Mouse (Mus musculus) right cerebral cortex, postnatal 10 days (tissue): ENCODE data around the gene Cggbp1.
"Not testable (repeated sequence)": the region's sequence is repeated elsewhere in the genome, so short reads cannot be mapped to it uniquely, and the experiment has no call there.

Experiments used
- DNase-seq, 2 experiments: peaks; one replicate each; pipeline ENCODE4 v3.0.0; 2021; ENCODE audit warnings: low spot score in 2 of 2

Cggbp1 gene

DNA sequence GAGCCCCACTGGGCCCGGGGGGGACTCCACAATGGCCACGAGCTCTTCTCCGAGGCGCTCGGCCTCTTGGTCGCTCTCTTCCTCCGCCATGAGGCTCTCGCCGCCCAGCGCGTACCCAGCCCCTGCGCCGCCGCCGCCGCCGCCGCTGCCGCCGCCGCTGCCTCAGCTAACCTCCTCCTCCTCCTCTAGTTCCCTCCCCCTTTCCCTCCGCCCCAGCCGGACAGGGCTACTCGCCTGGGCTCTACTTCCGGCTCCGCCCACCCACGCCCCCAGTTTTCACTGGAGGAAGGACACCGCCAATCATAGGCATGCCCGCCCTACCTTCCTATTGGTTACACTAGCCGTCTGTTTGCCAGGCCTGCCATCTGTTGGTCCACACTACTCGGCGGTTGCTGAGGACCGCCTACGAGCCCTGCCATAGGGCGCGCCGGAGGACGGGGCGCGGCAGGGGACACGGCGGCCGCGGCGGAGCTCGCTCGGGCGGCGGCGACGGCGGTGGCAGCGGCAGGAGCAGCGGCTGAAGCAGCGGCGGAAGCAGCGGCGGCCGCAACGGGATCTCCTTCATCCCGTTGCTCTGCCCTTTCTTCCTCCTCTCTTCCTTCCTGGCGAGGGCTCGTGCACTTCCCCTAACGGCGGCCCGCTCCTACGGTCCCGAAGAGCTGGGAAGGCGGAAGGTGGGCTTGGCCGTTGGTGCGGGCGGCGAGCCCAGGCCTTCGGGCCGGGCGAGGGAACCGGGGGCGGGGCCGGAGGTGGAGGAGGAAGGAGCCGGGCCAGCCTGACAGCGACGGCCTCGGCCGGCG is at the start of gene Cggbp1, which contains the start of gene Zfp654:
Gene Cggbp1, plus strand, starts transcription at position 434 of the 800 bp plus-strand sequence.
Gene Zfp654, minus strand, starts transcription at position 90 of the 800 bp plus-strand sequence.
- DNase-seq: peak; percentile 100

DNA sequence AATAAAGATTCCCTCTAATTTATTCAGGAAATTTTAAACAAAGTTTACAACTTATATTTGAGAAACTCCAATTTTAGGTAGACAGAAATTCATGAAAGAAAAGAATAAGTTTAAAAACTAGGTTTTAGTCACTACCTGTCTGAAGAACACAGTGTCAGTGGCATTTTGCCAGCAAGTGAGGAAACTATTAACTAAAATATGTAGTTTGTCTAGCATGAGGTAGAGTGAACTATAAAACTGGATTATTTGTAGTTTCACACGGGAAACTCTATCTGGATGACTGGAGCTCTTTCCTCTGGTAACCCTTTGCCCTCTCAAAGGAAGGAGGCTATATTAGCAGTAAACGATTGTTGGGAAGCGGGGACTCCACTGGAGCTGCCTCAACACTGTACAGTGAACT is 48.8 kb upstream of the Cggbp1 start:
- no peak for DNase-seq

DNA sequence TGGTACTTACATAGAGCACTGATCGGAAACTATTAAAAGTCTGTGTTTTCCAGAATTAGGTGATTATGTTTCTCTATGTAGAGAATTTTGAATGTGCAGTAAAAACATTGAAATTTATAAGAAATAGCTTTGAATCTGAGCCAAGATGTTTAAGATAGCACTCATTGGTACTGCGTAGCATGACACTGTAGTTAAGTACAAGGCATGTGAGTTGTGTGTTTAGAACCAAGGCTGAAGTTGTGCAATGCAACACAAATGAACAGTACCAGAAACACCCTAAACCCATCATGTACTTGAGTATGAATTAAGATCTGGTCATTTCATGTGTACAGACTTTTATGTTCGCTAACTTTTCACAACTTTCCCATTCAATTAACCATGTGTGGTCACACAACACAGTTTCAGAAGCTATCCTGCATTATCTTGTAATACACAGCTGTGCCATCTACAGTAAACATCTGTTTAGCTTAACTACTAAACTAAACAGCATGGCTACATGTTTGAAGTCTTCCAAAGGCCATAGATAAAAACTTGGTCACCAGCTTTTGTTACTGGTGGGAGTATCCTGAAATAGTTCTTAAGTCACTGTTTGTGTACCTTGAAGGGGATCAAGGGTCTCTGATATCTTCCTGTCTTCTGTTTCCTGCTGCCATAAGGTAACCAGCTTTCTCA is 34.6 kb upstream of the Cggbp1 start:
- no peak for DNase-seq

DNA sequence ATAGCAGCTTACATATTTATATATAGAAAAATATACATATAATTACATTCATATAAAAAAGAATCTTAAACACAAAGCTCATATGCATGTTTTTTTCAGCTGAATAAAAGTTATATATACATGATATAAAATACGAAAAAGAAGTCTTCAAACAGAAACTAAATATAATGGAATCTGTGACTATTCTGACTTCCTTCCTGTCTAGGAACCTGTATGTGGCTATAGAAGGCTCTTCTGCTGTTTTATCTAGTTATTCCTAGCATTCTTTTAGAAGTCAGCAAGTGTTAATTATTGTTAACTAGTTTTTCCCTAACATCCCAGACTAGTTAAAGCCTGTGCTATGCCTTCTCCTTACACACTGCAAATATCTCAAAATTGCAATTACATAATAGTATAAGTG is 27.9 kb upstream of the Cggbp1 start:
- no peak for DNase-seq

DNA sequence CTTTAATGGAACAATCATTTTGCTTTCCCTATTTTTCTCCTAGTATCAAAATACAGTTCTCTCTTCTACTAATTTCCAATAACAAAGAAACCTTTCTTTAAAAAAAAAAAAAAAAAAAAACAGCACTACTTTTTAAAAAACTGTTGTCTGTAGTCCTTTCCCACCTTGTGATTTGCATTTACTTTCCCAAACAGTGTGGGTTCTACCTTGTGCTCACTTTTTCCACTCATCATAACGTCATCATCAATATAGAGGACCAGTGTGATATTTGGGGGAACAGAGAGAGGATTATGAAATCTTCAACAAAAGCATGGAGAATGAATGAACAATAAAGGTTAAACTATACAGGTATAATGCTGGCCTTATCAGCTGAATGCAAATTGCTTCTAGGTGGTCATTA is 27.3 kb upstream of the Cggbp1 start:
- no peak for DNase-seq

DNA sequence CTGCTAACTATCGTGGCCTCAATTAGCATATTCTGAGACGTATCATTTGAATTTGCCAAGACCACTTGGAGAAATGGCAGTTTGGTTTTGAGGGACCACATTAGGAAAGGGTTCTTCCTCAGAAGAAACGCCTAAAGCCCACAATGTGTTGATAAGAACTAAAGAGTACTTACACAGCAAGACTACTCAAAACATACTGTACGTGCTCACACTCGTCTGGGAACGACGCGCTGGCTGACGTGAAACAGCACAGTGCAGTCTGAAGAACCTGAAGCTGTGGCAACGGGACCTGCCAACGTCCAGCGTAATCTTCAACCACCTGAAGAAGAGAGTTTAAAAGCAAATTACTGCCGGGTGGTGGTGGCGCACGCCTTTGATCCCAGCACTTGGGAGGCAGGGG is 21.5 kb upstream of the Cggbp1 start:
- no peak for DNase-seq

DNA sequence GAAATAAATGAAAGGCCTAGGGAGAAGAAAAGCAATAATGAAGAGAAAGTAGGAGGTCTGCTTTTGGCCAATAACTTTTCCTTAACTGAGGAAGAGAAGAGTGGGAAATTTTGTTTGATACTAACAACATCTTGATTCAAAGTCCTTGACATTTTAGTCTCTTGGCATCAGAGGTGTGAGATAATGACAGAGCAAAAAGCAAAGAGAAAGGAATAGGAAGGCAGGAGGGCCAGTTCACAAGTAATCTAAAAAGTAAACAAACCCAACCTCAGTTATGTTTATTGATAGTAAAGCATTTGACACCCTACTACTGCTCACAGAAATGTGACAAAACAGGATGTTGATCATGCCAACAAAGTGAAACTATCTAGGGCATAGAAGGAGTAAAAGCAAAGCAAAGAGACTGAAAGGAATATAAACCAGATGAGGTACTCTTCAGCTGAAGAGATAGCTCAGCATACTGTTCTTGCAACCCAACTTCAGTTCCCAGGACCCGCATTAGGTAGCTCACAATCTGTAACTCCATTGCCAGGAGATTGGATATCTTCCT is 15.7 kb upstream of the Cggbp1 start:
- DNase-seq: no peak

DNA sequence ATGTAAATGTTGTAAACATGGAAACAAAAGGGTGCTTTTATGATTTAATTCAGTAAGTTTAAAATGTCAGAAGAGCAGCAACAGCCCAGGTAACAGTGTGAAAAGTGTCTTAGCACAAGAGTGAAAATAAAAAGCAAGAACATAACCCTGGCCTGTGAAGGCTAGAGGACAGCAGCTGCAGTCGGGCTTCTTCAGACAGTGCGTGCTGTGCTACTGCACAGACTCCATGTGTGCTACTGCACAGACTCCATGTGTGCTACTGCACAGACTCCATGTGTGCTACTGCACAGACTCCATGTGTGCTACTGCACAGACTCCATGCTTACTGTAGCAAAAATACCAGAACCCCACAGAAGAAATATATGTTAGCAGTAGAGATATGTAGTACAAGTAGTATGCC is 15.1 kb upstream of the Cggbp1 start:
- DNase-seq: no peak

DNA sequence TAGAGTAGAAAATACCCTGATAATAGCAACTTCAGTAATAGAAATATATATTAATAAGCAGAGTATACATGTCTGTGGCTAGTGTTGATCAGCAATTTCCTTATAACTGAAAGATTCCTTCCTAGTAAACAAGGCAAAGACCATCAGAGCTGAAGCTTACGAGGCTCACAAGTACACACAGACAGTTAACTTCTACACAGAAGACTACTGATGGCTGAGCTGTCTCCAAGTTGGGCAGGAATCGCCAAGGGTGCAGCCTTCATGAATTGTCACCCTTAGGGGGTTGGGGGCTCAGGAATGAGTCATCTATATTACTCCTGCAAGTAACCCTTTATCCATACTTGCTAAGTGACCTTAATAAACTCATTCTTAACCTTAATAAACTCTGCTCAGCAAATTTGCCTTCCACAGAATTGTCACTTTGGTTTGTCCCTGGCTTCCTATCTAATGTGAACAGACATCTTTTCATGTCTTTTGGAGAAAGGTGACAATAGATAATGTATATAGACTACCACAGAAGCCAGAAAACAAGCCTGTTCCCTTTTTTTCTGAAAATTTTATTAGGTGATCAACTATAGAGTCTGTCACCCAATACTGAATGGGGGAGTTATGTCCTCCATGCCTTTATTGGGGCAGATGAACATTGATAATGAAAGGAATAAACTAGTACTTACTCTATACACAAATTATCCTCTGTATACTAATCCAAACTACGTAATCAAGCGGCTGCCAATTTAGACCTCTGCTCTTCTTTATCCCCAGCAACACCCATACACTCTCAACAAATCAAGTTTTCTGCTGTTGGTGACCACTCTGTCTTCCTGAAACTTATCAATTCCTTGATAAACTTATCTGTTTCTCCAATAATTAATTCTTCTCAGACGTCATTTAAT is 10.1 kb upstream of the Cggbp1 start:
- DNase-seq: no peak

DNA sequence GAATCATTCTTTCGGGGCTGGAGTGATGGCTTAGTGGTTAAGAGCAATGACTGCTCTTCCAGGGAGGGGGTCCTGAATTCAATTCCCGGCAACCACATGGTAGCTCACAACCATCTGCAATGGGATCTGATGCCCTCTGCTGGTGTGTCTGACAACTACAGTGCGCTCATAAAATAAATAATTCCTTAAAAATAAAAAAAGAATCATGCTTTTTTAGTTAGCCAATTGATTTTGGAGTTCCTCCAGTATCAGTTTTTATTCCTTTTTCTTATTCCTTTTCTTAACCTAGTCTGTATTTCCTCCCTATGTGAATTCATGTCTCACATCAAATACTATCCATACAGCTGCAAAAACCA is 9.4 kb upstream of the Cggbp1 start:
- no peak for DNase-seq

DNA sequence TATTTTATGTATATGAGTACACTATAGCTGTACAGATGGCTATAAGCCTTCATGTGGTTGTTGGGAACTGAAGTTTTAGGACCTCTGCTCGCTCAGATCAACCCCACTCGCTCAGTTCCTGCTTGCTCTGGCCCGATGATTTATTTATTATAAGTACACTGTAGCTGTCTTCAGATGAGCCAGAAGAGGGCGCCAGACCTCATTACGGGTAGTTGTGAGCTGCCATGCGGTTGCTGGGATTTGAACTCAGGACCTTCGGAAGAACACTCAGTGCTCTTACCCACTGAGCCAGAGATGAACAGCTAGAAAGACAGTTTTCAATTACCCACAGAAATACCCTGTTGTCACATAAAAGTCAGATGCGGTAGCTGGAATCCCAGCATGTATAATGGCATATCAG is 5.8 kb upstream of the Cggbp1 start:
- DNase-seq: no peak

DNA sequence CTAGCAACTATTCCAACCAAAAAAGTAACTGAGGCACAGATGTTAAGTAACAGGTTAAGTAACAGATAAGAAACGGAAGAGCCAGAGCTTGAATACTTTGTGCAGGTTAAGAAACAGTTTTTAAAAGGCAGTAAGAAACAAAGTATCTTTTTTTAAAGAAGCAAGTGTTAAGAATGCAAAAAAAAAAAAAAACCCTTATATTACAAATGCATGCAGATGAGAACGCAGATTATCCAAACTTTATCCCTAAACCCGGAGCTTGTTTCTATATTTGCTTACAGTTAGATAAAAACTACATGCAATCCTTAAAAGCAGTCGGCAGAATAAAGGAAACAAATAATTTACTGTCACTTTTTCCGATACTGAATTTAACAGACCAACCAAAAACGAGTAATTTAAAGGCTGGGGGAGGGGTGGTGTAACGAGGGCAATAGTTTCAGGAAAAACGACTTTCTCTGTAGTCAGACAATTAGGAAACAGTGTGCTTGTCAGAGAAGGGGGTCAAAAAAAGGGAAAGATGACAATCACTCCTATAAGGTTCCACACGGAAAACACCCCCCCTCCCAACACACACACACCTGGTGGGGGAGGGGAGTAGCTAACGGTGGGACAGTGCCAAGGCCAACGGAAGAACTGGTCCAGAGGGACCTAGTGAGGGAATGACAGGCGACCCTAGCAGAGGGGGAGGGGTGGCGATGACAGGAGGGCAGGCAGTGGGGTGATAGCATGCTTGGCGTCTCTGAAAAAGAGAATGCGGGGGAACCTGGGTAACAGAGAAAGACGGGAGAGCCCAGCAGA is 1.3 kb upstream of the Cggbp1 start:
- DNase-seq: peak; percentile 62 to 67

DNA sequence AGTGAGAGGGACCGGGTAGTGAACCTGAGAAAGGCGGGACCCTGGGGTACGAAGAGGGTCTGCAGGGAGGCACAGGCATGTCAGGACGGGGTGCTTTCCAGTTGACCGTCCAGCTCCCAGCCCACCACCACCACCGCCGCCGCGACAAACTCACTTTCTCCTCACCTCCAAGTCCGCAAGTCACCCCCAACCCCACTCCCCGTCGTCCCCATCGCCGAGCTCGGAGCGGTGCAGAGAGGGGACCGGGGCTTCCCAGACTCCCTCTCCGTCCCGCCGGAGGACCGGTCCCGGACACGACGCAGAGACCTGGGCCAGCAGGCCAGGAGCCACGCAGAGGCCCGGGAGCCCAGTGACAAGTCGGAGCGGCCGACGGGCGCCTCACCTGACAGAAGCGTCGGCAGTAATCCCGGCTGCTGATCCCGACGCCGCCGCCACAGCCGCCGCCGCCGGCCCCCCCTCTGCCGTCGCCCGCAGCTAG is 672 bp upstream of the Cggbp1 start:
- DNase-seq: no peak

DNA sequence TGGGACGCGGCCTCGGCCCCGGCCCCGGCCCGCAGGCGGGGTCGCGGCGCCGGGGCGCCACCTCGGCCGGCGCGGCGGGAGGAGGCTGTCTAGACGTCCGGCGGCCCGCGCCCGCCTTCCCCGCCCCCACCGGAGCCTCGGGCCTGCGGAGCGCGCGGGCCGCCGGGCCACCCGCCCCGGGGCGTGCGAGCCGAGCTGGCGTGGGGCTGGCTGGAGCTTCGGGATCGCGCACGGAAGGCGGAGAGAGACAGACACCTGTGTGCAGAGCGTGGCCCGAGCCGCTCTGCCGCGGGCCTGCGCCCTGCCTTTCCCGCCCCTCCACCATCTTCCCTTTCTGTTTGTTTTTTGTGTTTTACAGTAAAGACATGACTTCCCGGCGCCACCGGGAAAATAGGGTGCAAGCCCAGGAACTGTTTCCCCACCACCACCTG is 660 bp downstream of the Cggbp1 start:
- DNase-seq: peak; percentile 41 to 48

DNA sequence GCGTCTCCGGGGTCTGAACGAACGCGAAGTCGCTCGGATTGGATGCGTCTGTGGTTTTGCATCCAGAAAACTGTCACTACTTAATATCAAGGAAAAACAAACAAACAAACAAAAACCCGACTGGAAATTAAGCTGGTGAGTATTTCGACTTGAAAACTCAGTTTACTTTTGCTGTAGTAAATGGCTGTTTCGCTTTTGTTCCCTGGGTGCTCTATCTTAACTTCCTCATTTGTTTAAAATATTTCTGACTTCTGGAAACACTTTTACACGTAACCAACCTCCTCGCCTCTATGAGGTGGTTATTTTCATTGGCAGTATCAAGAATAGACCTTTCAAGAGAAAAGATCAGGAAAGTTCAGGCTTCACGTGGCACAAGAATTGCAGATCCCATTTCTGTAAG is 1.1 kb downstream of the Cggbp1 start:
- no peak for DNase-seq

DNA sequence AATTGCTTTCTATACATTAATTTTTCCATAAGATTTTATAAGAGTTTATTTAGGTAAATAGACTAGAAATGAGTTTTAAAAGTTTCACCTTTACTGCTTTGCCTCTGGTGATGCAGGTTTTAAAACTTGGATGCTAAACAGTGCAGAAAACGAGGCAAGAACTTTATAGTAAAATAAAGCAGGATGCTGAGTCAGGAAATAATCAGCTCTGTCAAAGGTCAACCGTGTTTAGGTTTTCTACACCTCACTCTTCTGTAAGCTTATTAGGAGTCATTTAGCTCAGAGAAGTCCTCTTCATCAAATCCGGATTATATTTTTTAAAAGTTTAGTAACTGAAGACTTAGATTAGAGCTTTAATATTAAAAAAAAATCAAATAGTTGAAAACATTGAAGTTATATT is 5.2 kb downstream of the Cggbp1 start:
- DNase-seq: no peak

DNA sequence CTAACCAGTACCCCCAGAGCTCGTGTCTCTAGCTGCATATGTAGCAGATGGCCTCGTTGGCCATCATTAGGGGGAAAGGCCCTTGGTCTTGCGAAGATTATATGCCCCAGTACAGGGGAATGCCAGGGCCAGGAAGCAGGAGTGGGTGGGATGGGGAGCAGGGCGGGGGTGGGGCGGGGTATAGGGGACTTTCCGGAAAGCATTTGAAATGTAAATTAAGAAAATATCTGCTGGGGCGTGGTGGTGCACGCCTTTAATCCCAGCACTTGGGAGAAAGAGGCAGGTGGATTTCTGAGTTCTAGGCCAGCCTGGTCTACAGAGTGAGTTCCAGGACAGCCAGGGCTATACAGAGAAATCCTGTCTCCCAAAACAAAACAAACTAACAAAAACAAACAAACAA is 14.0 kb downstream of the Cggbp1 start:
- DNase-seq: not testable (repeated sequence)

DNA sequence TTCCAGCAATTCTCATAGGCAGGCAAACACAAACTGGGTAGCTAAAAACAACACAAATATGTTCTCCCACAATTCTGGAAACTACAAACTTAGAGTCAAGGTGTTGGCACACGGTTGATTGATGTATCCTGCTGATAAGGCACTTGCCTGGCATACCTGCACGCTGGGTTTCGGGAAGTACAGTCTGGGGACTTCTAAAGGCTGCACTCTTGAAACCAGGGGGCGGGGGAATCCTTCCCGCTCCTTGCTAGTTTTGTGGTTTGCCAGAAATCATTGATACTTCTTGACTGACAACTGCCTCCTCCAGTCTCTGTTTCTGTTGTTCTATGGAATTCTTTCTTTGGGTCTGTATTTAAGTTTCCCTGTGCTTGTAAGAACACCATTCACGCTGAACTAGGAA is 16.8 kb downstream of the Cggbp1 start:
- DNase-seq: no peak

DNA sequence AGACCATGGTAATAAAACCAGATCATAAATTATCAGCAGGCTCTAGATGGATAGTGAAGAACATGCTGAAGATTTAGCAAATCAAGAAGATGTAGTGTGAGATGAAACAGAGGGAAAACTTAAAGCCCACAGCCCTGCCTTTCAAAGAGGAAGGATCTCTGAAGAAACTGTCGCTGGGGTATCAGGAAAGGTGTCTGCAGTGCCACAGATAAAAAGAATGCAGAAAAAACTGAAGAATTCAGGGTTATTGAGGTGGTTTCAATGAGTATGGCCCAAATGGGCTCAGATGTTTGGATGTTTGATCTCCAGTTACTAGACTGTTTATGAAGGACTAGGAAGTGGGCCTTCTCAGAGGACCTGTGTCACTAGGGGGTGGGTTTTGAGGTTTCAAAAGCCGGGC is 17.8 kb downstream of the Cggbp1 start:
- DNase-seq: no peak

DNA sequence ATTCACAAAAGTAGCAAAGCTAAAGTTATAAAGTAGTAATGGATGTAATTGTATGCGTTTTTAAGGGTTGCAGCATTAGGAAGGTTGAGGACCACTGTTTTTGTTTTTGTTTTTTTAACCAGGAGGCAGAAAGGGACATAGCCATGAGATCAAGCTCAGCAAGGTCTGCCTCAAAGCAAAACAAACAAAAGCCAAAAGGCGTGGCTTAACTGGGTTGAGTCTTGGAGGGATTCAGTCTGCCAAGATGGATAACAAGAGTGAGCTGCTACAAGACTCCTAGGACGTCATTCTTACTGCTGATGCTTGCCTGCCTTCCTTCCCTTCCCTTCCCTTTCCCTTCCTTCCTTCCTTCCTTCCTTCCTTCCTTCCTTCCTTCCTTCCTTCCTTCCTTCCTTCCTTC is 20.5 kb downstream of the Cggbp1 start:
- DNase-seq: no peak

DNA sequence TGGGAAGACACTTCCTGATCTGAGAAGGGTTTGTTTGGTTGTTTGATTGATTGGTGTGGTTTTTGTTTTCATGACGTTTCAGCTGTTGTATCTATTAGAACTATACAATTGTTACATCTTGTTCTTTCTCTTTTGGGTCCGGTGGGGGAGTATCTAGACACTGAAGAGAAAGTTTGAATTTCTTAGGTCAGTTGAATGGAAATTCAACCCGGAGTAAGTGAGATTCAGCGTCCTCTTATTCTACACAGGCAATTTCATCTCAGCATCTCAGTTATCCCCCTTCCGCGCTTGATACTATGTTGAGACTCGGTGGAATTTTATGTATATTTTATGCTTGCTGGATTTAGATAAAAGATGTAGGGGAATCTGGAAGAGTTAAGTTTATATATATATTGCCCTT is 21.0 kb downstream of the Cggbp1 start:
- DNase-seq: no peak
